Mouse (Mus musculus) hindbrain, embryonic 11.5 days (tissue): ENCODE measurements around the gene Fmo2. TPM values are rescaled to one million over a fixed set of nuclear protein-coding genes. Genes with fewer than 3 reads are reported as not detected.

ENCODE experiments used
- ATAC-seq: fragments of 200-750 bp; cut with Nextera tagmentation; 2 replicates; pipeline ENCODE4 v1.8.0; 2017; ENCODE audit warnings: mild to moderate bottlenecking, moderate TSS enrichment, moderate library complexity; ENCODE audit not compliant: low FRiP score
- DNase-seq: peaks from one replicate; pipeline ENCODE4 v3.0.0-alpha.2; 2015; ENCODE audit warnings: low spot score
- H3K27ac ChIP-seq: fragments of 300-500 bp; sonication (generic); 2 replicates; pipeline ENCODE4 v1.5.1; 2014; ENCODE audit warnings: mild to moderate bottlenecking, low read depth, low read length
- H3K27me3 ChIP-seq: fragments of 300-500 bp; sonication (generic); 2 replicates; pipeline ENCODE4 v1.6.1; 2014; ENCODE audit warnings: mild to moderate bottlenecking, low read length, moderate library complexity, mixed read lengths; ENCODE audit not compliant: control insufficient read depth, insufficient read depth
- H3K36me3 ChIP-seq: fragments of 300-500 bp; sonication (generic); 2 replicates; pipeline ENCODE4 v1.6.1; 2014; ENCODE audit warnings: mild to moderate bottlenecking, low read length, moderate library complexity, mixed read lengths; ENCODE audit not compliant: control insufficient read depth, insufficient read depth
- H3K4me1 ChIP-seq: fragments of 300-500 bp; sonication (generic); replicated peaks from 2 replicates; pipeline ENCODE4 v1.6.1; 2014; ENCODE audit warnings: low read length, mixed read lengths; ENCODE audit not compliant: control insufficient read depth, insufficient read depth
- H3K4me2 ChIP-seq: fragments of 300-500 bp; sonication (generic); replicated peaks from 2 replicates; pipeline ENCODE4 v1.6.1; 2014; ENCODE audit warnings: mild to moderate bottlenecking, low read depth, low read length
- H3K4me3 ChIP-seq: fragments of 300-500 bp; sonication (generic); 2 replicates; pipeline ENCODE4 v1.5.1; 2014; ENCODE audit warnings: low read depth, low read length
- H3K9ac ChIP-seq: fragments of 300-500 bp; sonication (generic); 2 replicates; pipeline ENCODE4 v1.6.1; 2014; ENCODE audit warnings: low read depth, low read length
- H3K9me3 ChIP-seq: fragments of 300-500 bp; sonication (generic); 2 replicates; pipeline ENCODE4 v1.6.1; 2016; ENCODE audit warnings: low read length; ENCODE audit not compliant: control insufficient read depth
- WGBS: fragments of 180-500 bp; shearing (Covaris S2); extraction: QIAGEN DNeasy Blood & Tissue Kit; methylation state at CpG from one replicate; pipeline ENCODE4 v1.1.7; 2014; 5-methylcytosine and 5-hydroxymethylcytosine counted together
- polyA plus RNA-seq: library from polyadenylated mRNA; unstranded; fragments of >200 nt; fragmentation: Nextera tagmentation; extraction: Ambion mirVana; gene quantifications from 2 replicates; pipeline ENCODE4 v1.2.1, GENCODE M21; 2014

The Fmo2 gene
- polyA plus RNA-seq, 1 experiment from 2014 or later, result 0.17 TPM

DNA sequence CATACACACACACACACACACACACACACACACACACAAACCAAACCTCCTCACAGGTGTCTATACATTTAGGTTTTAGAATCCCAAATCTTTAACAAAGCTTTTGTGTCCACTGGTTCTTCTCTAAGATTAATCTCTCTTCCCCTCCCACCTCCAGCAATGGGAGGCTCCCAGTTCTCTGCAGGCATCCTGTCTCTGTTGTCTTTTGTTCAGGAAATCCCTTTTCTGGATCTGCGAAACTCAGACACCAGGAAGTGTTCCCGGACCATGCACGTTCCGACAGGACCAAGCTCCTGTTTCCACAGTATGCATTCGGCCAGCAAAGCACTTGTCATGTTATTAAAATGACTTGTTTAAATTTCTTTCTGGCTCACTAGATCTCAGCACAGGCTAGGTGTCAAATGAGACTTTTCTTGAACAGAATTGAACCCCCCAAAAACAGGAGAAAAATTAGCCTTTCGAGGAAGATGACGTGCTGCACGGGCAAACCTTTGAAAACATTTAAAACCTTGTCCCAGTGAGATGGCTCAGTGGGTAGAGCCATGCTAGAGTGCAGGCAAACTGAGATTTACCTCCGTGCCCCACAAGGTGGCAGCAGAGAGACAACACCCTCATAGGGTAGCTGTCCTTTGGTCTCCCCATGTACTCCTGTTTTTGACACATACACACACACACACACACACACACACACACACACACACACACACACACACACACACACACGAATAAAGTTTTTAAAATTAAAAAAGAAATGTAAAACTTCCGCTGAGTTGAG lies 18.7 kb downstream of the Fmo2 start:
- H3K9me3 ChIP-seq, result no peaks in the 10 kb centered on the region
- no peak overlapping the region for H3K4me2 ChIP-seq
- 0 out of 2 replicates have a peak, but pooled peaks have one; percentile 12 for ATAC-seq
- no peaks in the 10 kb centered on the region for H3K27me3 ChIP-seq
- no peak overlapping the region for H3K4me3 ChIP-seq
- no peak overlapping the region for H3K9ac ChIP-seq
- WGBS, result 61% methylated on average over 11 of the region's 11 CpGs
- H3K36me3 ChIP-seq, result no peaks in the 10 kb centered on the region
- peak; percentile 65 for DNase-seq
- H3K4me1 ChIP-seq, result no peaks in the 10 kb centered on the region
- H3K27ac ChIP-seq, result no peak overlapping the region

DNA sequence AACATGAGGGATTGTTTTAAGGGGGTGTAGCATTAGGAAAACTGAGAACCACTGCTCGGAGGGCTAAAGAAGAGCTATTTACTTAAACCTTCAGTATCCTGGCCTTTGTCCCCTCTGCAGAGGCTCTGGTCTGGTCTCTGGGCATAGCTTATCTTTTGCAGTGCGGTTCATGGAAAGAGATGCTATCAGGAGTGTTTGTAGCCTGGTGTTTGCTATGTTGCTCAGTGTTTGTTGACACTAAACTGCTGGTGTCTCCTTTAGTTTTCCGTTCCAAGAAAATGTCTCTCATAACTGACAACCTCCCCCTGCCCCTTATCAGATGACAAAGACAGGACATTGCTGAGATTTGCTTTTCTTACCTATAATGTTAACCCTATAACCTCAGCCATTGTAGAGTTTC lies 23.4 kb downstream of the Fmo2 start:
- ATAC-seq (no peak), DNase-seq (no peak)
- no peaks in the 10 kb centered on the region for H3K27me3 ChIP-seq
- WGBS, result 63% methylated on average over 3 of the region's 3 CpGs
- H3K4me1 ChIP-seq, result no peaks in the 10 kb centered on the region
- H3K9me3 ChIP-seq, result no peaks in the 10 kb centered on the region
- H3K36me3 ChIP-seq, result no peaks in the 10 kb centered on the region
- no peak overlapping the region for H3K9ac ChIP-seq
- H3K4me3 ChIP-seq, result no peak overlapping the region
- H3K27ac ChIP-seq, result no peak overlapping the region
- no peak overlapping the region for H3K4me2 ChIP-seq

DNA sequence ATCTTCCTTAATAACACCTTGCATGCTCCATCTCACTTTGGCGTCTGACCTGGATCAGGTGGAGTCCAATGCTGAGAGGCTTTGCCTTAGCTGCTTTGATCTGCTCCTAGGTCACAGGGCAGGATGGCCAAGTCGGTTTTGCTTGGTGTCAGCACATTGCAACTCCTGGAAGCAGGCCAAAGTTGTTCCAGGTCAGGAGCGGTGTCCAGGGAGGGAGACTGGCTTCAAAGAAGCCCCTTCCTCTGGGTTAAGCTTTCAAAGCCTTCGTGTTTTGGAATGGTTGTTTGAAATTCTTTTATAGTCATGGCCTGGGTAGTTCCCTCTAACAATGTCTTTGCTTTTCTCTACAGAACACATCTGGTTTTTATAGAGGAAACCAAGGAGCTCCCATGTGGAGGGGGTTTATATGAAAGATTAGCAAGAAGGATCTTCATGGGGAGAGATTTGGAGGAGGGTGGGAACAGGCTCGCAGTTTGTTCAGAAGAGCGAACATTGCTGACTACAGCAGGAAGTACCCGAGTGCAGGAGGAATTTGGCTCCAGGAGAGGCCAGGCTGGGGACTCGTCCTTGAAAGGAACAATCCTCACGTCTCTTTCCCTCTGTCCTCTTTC lies 26.7 kb downstream of the Fmo2 start:
- H3K4me3 ChIP-seq, result no peak overlapping the region
- no peak overlapping the region for H3K4me2 ChIP-seq
- 59% methylated on average over 9 of the region's 9 CpGs for WGBS
- DNase-seq (no peak), ATAC-seq (no peak)
- no peaks in the 10 kb centered on the region for H3K9me3 ChIP-seq
- H3K27me3 ChIP-seq, result no peaks in the 10 kb centered on the region
- no peak overlapping the region for H3K27ac ChIP-seq
- H3K36me3 ChIP-seq, result no peaks in the 10 kb centered on the region
- H3K4me1 ChIP-seq, result no peaks in the 10 kb centered on the region
- no peak overlapping the region for H3K9ac ChIP-seq

DNA sequence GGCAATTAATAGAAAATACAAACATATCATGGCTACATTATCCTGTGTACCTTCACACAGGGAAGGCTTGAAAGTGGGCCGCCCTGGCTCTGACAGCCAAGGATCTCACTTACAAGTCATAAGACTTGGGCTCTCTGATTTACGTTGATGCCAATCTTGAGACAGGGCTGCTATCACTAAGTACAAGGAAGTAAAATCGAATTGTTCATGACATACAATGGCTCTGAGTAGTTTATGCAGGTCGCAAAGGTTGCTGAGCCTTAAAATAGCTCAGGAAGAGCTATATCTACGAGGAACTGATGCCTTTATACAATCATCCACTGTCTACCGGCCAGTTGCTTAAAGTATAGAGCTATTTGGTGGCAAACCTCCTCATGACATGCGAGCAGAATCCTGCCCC lies 27.5 kb downstream of the Fmo2 start:
- Histone ChIP-seq H3K36me3 (no peaks in the 10 kb centered on the region), H3K27me3 (no peaks in the 10 kb centered on the region), H3K9me3 (no peaks in the 10 kb centered on the region), H3K9ac (no peak overlapping the region), H3K4me2 (no peak overlapping the region), H3K4me1 (no peaks in the 10 kb centered on the region), H3K4me3 (no peak overlapping the region), H3K27ac (no peak overlapping the region)
- 87% methylated on average over 7 of the region's 7 CpGs for WGBS
- DNase-seq, result no peak
- no peak for ATAC-seq

DNA sequence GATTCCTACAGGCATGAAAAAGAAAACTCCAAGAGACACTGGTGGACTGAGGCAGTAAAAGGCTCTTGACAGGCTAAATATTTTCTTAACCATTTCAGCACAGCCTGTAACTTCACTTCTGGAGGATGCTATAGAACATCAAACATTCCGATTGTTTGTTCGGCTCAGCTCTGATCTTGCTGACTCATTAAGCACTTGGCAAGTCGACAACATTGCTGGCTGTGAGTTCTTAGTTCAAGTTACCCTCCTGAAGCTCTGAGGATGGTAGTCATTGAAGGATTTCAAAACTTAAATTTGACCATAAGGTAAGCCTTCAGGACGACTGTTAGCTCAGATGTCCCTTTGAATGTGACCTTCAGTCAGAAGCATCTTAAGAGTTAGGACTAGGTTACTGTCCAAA lies 31.1 kb downstream of the Fmo2 start:
- Histone ChIP-seq H3K4me3 (no peak overlapping the region), H3K9me3 (no peaks in the 10 kb centered on the region), H3K4me1 (no peaks in the 10 kb centered on the region), H3K4me2 (no peak overlapping the region), H3K27ac (no peak overlapping the region), H3K27me3 (no peaks in the 10 kb centered on the region), H3K9ac (no peak overlapping the region), H3K36me3 (no peaks in the 10 kb centered on the region)
- DNase-seq, result no peak
- no peak for ATAC-seq
- 80% methylated on average over 4 of the region's 4 CpGs for WGBS

DNA sequence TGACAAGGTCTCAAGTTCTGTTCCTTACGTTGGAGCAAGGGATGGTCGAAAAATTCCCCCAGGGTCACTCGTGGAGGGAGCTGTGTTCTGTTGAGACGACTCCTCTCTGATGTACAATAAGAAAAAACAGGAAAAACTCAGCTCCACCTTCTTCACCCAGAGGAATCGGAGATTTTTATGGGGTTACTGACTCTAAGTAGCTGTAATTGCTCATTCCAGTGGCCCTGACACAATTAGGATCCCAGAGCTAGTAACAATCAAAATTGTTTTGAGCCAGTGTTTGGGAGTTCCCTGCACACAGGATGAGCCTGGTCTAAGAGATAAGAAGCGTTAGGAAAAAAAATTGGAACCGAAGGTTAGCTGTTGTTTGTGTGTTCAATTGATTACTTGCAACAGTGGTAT lies 32.2 kb downstream of the Fmo2 start, which contains the start of gene Fmo1:
Fmo1 (minus strand) TSS at position 331 of the 402 bp plus-strand sequence.
- H3K9me3 ChIP-seq, result no peaks in the 10 kb centered on the region
- H3K4me3 ChIP-seq, result no peak within 1 kb of the TSS
- no peaks in the 10 kb centered on the region for H3K36me3 ChIP-seq
- H3K27me3 ChIP-seq, result no peaks in the 10 kb centered on the region
- H3K9ac ChIP-seq, result no peak within 1 kb of the TSS
- DNase-seq, result no peak
- no peak for ATAC-seq
- no peaks in the 10 kb centered on the region for H3K4me1 ChIP-seq
- no peak within 1 kb of the TSS for H3K4me2 ChIP-seq
- no peak within 1 kb of the TSS for H3K27ac ChIP-seq
- WGBS, result 81% methylated on average over 7 of the region's 7 CpGs

DNA sequence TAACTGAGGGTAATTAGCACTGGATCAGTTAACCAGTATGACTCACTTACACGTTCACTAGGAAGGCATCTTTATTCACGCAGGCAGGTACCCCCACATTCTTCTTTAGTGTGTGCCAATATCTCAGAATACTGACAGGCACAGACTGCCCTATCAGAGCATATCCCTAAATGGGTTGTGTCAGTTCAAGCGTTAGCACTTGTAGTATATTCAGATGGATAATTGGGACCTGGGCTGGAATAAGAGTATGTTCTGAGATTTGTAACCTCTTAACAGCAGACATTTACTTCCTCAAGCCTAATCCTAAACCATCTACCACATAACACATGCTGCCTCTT lies 33.1 kb downstream of the Fmo2 start:
- DNase-seq, result no peak
- Histone ChIP-seq H3K36me3 (no peaks in the 10 kb centered on the region), H3K4me2 (no peak overlapping the region), H3K4me1 (no peaks in the 10 kb centered on the region), H3K4me3 (no peak overlapping the region), H3K9ac (no peak overlapping the region), H3K27ac (no peak overlapping the region), H3K27me3 (no peaks in the 10 kb centered on the region), H3K9me3 (no peaks in the 10 kb centered on the region)
- WGBS, result 75% methylated on average over 3 of the region's 3 CpGs
- no peak for ATAC-seq

DNA sequence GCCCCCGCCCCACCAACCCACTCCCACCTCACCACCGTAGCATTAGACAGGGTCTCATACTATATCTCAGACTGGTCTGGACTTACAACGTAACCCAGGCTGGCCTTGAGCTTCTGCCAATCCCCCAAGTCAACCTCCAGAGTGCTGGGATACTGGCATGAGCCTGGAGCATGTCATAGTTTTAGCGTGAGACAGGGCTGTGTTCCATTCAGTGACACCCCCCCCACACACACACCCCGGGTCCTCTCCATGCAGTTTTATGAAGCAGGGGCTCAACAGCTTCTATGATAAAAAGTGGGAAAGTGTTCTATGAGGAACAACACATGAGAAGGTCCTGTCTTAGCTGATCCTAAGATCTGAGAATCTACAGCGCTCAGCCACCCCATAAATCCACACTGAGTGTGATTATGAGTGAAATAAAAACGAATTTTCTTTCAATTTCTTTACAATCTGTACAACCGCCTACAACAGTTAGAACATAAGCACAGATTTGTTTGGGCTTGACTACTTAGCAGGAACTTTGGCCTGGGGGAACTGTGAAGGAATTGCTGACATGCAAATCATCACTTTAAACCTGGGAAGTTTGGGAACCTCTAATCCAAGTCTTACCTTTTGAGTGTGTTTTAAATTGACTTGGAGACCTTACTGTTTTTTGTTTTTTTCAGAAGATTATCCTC lies 33.6 kb downstream of the Fmo2 start:
- no peaks in the 10 kb centered on the region for H3K9me3 ChIP-seq
- DNase-seq (no peak), ATAC-seq (no peak)
- no peaks in the 10 kb centered on the region for H3K27me3 ChIP-seq
- no peak overlapping the region for H3K4me2 ChIP-seq
- no peak overlapping the region for H3K4me3 ChIP-seq
- no peak overlapping the region for H3K9ac ChIP-seq
- H3K4me1 ChIP-seq, result no peaks in the 10 kb centered on the region
- WGBS, result 91% methylated on average over 8 of the region's 8 CpGs
- no peak overlapping the region for H3K27ac ChIP-seq
- no peaks in the 10 kb centered on the region for H3K36me3 ChIP-seq

DNA sequence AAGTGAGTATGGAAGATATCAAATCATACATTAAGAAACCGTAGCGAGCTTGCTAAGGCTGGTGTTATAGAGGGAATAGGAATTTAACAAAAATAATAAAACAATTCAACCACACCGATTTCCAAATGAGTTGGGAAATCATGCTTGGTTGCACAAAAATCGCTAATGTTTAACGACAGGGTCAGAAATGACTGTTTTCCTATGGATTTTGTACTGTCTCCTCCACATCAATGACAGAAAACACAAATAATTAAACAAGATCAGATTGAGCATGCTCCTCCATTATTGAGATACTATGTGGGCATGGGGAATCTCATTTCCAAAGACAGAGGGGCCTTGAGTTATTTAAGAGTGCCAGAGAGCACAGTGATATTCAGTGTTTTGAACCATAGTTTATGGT lies 34.2 kb downstream of the Fmo2 start:
- ATAC-seq, result no peak
- H3K4me1 ChIP-seq, result no peaks in the 10 kb centered on the region
- DNase-seq, result no peak
- no peaks in the 10 kb centered on the region for H3K27me3 ChIP-seq
- H3K27ac ChIP-seq, result no peak overlapping the region
- H3K9me3 ChIP-seq, result no peaks in the 10 kb centered on the region
- no peaks in the 10 kb centered on the region for H3K36me3 ChIP-seq
- H3K4me3 ChIP-seq, result no peak overlapping the region
- H3K9ac ChIP-seq, result no peak overlapping the region
- 93% methylated on average over 5 of the region's 5 CpGs for WGBS
- H3K4me2 ChIP-seq, result no peak overlapping the region
